Mouse (Mus musculus) MEL-GATA-1-ER (cell line): Measurements from ENCODE around the gene Gm4724.
"Not testable (repeated sequence)": the region's sequence is repeated elsewhere in the genome, so short reads cannot be mapped to it uniquely, and the experiment has no call there.

Experiments used
- DNase-seq: peaks from one replicate; pipeline ENCODE4 v3.0.0-alpha.2; 2012; ENCODE audit warnings: low read depth; ENCODE audit errors: extremely low read depth

Gene Gm4724

DNA sequence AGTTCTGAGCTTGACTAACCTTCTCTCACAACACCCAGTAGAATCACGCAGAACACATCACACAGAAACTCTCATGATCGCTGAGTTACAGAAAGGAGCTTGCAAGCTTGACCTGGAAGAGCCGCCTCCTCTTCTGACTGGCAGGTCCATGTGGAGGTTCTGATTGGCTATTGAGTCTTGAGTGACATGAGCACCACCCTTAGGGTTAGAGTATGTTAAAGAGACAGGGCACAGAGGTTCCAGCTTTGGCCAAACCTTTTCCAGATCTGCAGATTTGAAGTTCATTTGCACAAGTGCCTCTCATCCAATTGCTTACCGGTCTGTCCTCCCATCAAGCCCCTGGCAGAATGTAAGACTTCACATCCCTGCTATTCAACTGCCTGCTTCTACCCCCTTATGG is at the start of gene Gm4724:
TSS of gene Gm4724 (minus strand) at position 101 of the 400 bp plus-strand sequence.
- not testable (repeated sequence) for DNase-seq

DNA sequence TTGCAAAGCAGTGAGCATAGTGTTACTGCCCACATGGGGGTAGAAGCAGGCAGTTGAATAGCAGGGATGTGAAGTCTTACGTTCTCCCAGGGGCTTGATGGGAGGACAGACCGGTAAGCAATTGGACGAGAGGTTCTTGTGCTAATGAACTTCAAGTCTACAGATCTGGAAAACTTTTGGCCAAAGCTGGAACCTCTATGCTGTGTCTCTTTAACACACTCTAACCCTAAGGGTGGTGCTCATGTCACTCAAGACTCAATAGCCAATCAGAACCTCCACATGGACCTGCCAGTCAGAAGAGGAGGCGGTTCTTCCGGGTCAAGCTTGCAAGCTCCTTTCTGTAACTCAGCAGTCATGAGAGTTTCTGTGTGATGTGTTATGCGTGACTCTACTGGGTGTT is 34.1 kb upstream of the Gm4724 start, which contains the start of gene Zfp965:
TSS of gene Zfp965 (plus strand) at position 301 of the 400 bp plus-strand sequence.
- DNase-seq: not testable (repeated sequence)
